ENCODE assay signal across 16 mouse cellular contexts in the genomic region with DNA sequence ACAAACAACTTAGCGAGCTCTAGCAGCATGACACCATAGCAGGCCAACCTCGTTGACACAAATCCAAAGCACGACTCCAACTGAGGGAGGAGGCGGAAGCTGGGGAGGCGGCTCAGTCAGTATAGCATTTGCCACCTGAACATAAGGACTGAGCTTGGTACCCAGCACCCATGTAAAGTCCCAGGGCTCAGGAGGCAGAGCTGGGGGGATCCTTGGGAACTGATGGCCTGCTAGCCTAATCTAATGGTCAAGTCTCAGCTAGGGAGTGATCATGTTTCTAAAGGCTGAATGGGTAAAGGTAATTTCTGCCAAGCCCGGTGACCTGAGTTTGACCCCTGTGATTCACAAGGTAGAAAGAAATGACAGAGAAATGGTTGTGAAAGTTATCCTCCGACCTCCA. TPM values are rescaled to one million over a fixed set of nuclear protein-coding genes. Genes with fewer than 3 reads are reported as not detected.
DNase-seq lines count a peak whose midpoint lies in the region; ATAC-seq and TF ChIP-seq lines count a peak whose summit lies in the region.
"Had no signal": no experiment of that assay in that cellular context is flagged by ENCODE, and none has a peak within 500 bp of the region (broad histone marks: within the 10 kb centered on the region; RNA-seq: fewer than 3 reads in every experiment).

No protein-coding gene starts in this region.

- H3K9me3 ChIP-seq in liver, postnatal 0 days (ENCODE audit: low read length), result no peaks in the 10 kb centered on the region
- no peaks in the 10 kb centered on the region for H3K9me3 ChIP-seq in E14TG2a.4 (ENCODE audit: low read length)
- H3K9me3 ChIP-seq in limb, embryonic 10.5 days (replicated peaks), result no peaks in the 10 kb centered on the region
- H3K9me3 ChIP-seq: forebrain, embryonic 13.5 days had no signal

- DNase-seq in heart, adult 11 months, result peak; percentile 90
- no peak for DNase-seq in heart, postnatal 4 days
- DNase-seq in liver, adult 2 months (ENCODE audit: extremely low read depth, low read depth, low spot score), result peak; percentile 46
- DNase-seq in liver, postnatal 0 days, result no peak
- no peak for DNase-seq in limb, embryonic 10.5 days (ENCODE audit: low spot score)
- DNase-seq in ovary, postnatal 36 days (ENCODE audit: low spot score), result no peak
- no peak for DNase-seq in spleen, postnatal 10 days (ENCODE audit: low spot score in 2 of 2)

- H3K79me2 ChIP-seq in liver, adult 2 months (ENCODE audit: control insufficient read depth, insufficient read depth, low read length), result peaks cover 4% of the 10 kb centered on the region; the same call in 1 of the 2 replicates

- 45% methylated on average over 7 of the region's 7 CpGs for WGBS in liver, adult 2 months
- 59% methylated on average over 7 of the region's 7 CpGs for WGBS in liver, postnatal 0 days (ENCODE audit: insufficient replicate concordance)
- WGBS in limb, embryonic 10.5 days, result 70% methylated on average over 7 of the region's 7 CpGs

- peaks cover 2% of the 10 kb centered on the region; the same call in 1 of the 2 replicates for H3K36me3 ChIP-seq in liver, adult 2 months (ENCODE audit: control insufficient read depth, insufficient read depth, low read length)
- H3K36me3 ChIP-seq in liver, postnatal 0 days (replicated peaks; ENCODE audit: insufficient read depth, low read length), result peaks cover 16% of the 10 kb centered on the region
- H3K36me3 ChIP-seq in E14TG2a.4 (ENCODE audit: insufficient read depth, low read length), result peaks cover 65% of the 10 kb centered on the region
- peaks cover 56% of the 10 kb centered on the region for H3K36me3 ChIP-seq in limb, embryonic 10.5 days

- no peaks in the 10 kb centered on the region for H3K27me3 ChIP-seq in liver, adult 2 months (ENCODE audit: control insufficient read depth, insufficient read depth, low read length)
- no peaks in the 10 kb centered on the region for H3K27me3 ChIP-seq in liver, postnatal 0 days (ENCODE audit: insufficient read depth, low read length)
- H3K27me3 ChIP-seq in E14TG2a.4 (ENCODE audit: insufficient read depth, low read length), result no peaks in the 10 kb centered on the region
- H3K27me3 ChIP-seq in limb, embryonic 10.5 days (ENCODE audit: low read depth, poor library complexity, severe bottlenecking), result no peaks in the 10 kb centered on the region
- H3K27me3 ChIP-seq: forebrain, embryonic 13.5 days had no signal

- TF ChIP-seq CTCF in liver, adult 2 months (IDR thresholded peaks at IDR 0.05; ENCODE audit: low read depth, low read length), result no peak
- no peak for TF ChIP-seq CTCF in liver, postnatal 0 days (IDR thresholded peaks at IDR 0.05; ENCODE audit: low read depth)
- TF ChIP-seq CTCF in E14TG2a.4 (conservative IDR thresholded peaks at IDR 0.05; ENCODE audit: low read length), result no peak

- H3K27ac ChIP-seq in liver, adult 2 months (replicated peaks; ENCODE audit: insufficient read depth, low read depth, low read length), result no peak overlapping the region
- H3K27ac ChIP-seq in liver, postnatal 0 days (ENCODE audit: low read depth), result no peak overlapping the region
- no peak overlapping the region for H3K27ac ChIP-seq in limb, embryonic 10.5 days
- H3K27ac ChIP-seq: forebrain, embryonic 13.5 days; liver, embryonic 14.5 days had no signal

- H3K4me2 ChIP-seq in liver, postnatal 0 days (ENCODE audit: low read depth, low read length), result no peak overlapping the region

- no peak for TF ChIP-seq POLR2A in liver, adult 2 months (IDR thresholded peaks at IDR 0.05; ENCODE audit: extremely low read depth, insufficient read depth, low read length)

- H3K4me1 ChIP-seq in liver, adult 2 months (ENCODE audit: control insufficient read depth, insufficient read depth, low read length), result peaks cover 24% of the 10 kb centered on the region
- H3K4me1 ChIP-seq in liver, postnatal 0 days (ENCODE audit: insufficient read depth), result peaks cover 40% of the 10 kb centered on the region
- H3K4me1 ChIP-seq in E14TG2a.4 (replicated peaks; ENCODE audit: low read depth, low read length), result peaks cover 57% of the 10 kb centered on the region
- peaks cover 37% of the 10 kb centered on the region for H3K4me1 ChIP-seq in limb, embryonic 10.5 days

- H3K9ac ChIP-seq in liver, adult 2 months (ENCODE audit: low read depth, low read length), result no peak overlapping the region
- no peak overlapping the region for H3K9ac ChIP-seq in liver, postnatal 0 days (replicated peaks)
- H3K9ac ChIP-seq: liver, embryonic 14.5 days had no signal

- ATAC-seq in liver, postnatal 0 days, result no peak
- ATAC-seq: midbrain, embryonic 16.5 days had no signal

- H3K4me3 ChIP-seq in liver, adult 2 months (ENCODE audit: insufficient read depth, low read depth, low read length), result no peak overlapping the region
- H3K4me3 ChIP-seq in liver, postnatal 0 days (ENCODE audit: low read depth, low read length), result no peak overlapping the region
- 0 out of 2 replicates have a peak overlapping the region, but pooled peaks have one; percentile 13 for H3K4me3 ChIP-seq in E14TG2a.4 (replicated peaks; ENCODE audit: low read length)
- peak overlapping the region; percentile 16; the same call in 1 of the 2 replicates for H3K4me3 ChIP-seq in limb, embryonic 10.5 days
- H3K4me3 ChIP-seq: forebrain, embryonic 13.5 days had no signal

- TF ChIP-seq EP300 in liver, postnatal 0 days (IDR thresholded peaks at IDR 0.05; ENCODE audit: low read depth), result no peak

RNA-seq across cellular contexts. Expression of a gene that starts 2.6 kb away (rescaled TPM):
- 10 to 100 TPM; 87.5 to 88.0 TPM for total RNA-seq in heart, postnatal 4 days (2021)
- total RNA-seq in liver, adult 2 months (2014; rRNA removed), result 12.9 and 16.5 TPM in 2 replicates
- 59.0 and 68.1 TPM in 2 replicates for polyA plus RNA-seq in liver, adult 2 months (2012; rRNA removed)
- polyA plus RNA-seq in liver, postnatal 0 days (2015; fragmentation: Nextera tagmentation; extraction: Ambion mirVana), result 59.5 and 64.3 TPM in 2 replicates
- 197 and 220 TPM in 2 replicates for polyA plus RNA-seq in limb, embryonic 10.5 days (2016; fragmentation: Nextera tagmentation; extraction: Ambion mirVana)

RNA-seq across cellular contexts. Expression of a gene that starts 17.4 kb away (rescaled TPM):
- 10 to 100 TPM; 13.9 to 14.6 TPM for total RNA-seq in heart, postnatal 4 days (2021)
- 26.1 and 28.1 TPM in 2 replicates for total RNA-seq in liver, adult 2 months (2014; rRNA removed)
- 57.0 and 60.9 TPM in 2 replicates for polyA plus RNA-seq in liver, adult 2 months (2012; rRNA removed)
- polyA plus RNA-seq in liver, postnatal 0 days (2015; fragmentation: Nextera tagmentation; extraction: Ambion mirVana), result 9.0 and 9.2 TPM in 2 replicates
- polyA plus RNA-seq in limb, embryonic 10.5 days (2016; fragmentation: Nextera tagmentation; extraction: Ambion mirVana), result 16.7 and 18.0 TPM in 2 replicates

RNA-seq across cellular contexts. Expression of a gene that starts 23.3 kb away (rescaled TPM):
- not detected for total RNA-seq in heart, postnatal 4 days (2021)
- not detected in 2 replicates for total RNA-seq in liver, adult 2 months (2014; rRNA removed)
- polyA plus RNA-seq in liver, adult 2 months (2012; rRNA removed), result not detected in 2 replicates
- polyA plus RNA-seq in liver, postnatal 0 days (2015; fragmentation: Nextera tagmentation; extraction: Ambion mirVana), result not detected in 2 replicates
- 0.79 TPM in 1 of 2 replicates, not detected in the other for polyA plus RNA-seq in limb, embryonic 10.5 days (2016; fragmentation: Nextera tagmentation; extraction: Ambion mirVana)
- total RNA-seq: gastrocnemius, postnatal 36 days; hematopoietic stem cell, adult 5-6 weeks; left cerebral cortex, adult 18-20 months; megakaryocyte progenitor cell, adult 5-6 weeks had no signal
- polyA plus RNA-seq: liver, embryonic 14.5 days; lung, postnatal 0 days had no signal

RNA-seq across cellular contexts. Expression of a gene that starts 29.0 kb away (rescaled TPM):
- total RNA-seq in heart, postnatal 4 days (2021), result not detected
- total RNA-seq in liver, adult 2 months (2014; rRNA removed), result not detected in 2 replicates
- polyA plus RNA-seq in liver, adult 2 months (2012; rRNA removed), result not detected in 2 replicates
- polyA plus RNA-seq in liver, postnatal 0 days (2015; fragmentation: Nextera tagmentation; extraction: Ambion mirVana), result not detected in 2 replicates
- not detected in 2 replicates for polyA plus RNA-seq in limb, embryonic 10.5 days (2016; fragmentation: Nextera tagmentation; extraction: Ambion mirVana)
- total RNA-seq: gastrocnemius, postnatal 36 days; hematopoietic stem cell, adult 5-6 weeks; megakaryocyte progenitor cell, adult 5-6 weeks had no signal
- polyA plus RNA-seq: forebrain, embryonic 13.5 days; liver, embryonic 14.5 days; lung, postnatal 0 days had no signal

RNA-seq across cellular contexts. Expression of a gene that starts 35.0 kb away (rescaled TPM):
- not detected for total RNA-seq in heart, postnatal 4 days (2021)
- 0.34 and 0.74 TPM in 2 replicates for total RNA-seq in liver, adult 2 months (2014; rRNA removed)
- 0.11 and 2.0 TPM in 2 replicates for polyA plus RNA-seq in liver, adult 2 months (2012; rRNA removed)
- 0.43 and 0.62 TPM in 2 replicates for polyA plus RNA-seq in liver, postnatal 0 days (2015; fragmentation: Nextera tagmentation; extraction: Ambion mirVana)
- polyA plus RNA-seq in limb, embryonic 10.5 days (2016; fragmentation: Nextera tagmentation; extraction: Ambion mirVana), result 0.09 and 0.11 TPM in 2 replicates
- total RNA-seq: gastrocnemius, postnatal 36 days; hematopoietic stem cell, adult 5-6 weeks; megakaryocyte progenitor cell, adult 5-6 weeks had no signal
- polyA plus RNA-seq: forebrain, embryonic 13.5 days; midbrain, embryonic 16.5 days had no signal

Comparison
In these comparisons a context has a peak if more than half of its experiments do, and no peak if none do; other contexts are left out.
1. DNase-seq: peak in heart, adult 11 months (single experiment) and liver, adult 2 months (single experiment); none in heart, postnatal 4 days (single experiment), liver, postnatal 0 days (single experiment), limb, embryonic 10.5 days (single experiment), ovary, postnatal 36 days (single experiment) and spleen, postnatal 10 days (0 of 2).
2. H3K4me3 ChIP-seq: peak in E14TG2a.4 (single experiment) and limb, embryonic 10.5 days (single experiment); none in liver, adult 2 months (single experiment) and liver, postnatal 0 days (single experiment).